Mouse (Mus musculus) liver, adult 2 months (tissue): ENCODE results near the gene Fryl.

Experiments
- CTCF ChIP-seq: fragments of 200-500 bp; IDR thresholded peaks from 2 replicates; pipeline ENCODE4 v1.5.1; 2011; ENCODE audit warnings: low read depth, low read length, control low read depth
- POLR2A ChIP-seq: fragments of 200-500 bp; IDR thresholded peaks from 2 replicates; pipeline ENCODE4 v1.6.1; 2011; ENCODE audit warnings: low read length, control low read depth; ENCODE audit not compliant: insufficient read depth; ENCODE audit errors: extremely low read depth

DNA sequence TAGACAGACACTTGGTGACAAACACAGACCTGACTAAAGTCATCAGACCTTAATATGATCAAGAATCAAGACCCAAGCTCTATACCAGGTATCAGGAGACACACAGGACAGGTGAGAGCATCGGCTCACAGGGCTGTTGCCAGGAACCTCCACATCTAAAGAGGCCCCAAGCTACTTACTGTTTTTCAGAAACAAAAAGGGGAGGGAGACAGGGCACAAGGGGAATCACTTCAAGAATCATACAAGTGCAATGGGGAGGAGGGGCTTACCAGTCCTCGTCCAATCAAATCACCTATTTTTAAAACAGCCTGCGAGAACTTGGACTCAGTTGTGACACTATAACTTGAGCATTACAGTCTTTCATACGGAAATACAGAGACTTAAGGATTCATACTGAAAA, 38.4 kb downstream of the Fryl start:
- TF ChIP-seq POLR2A (no peak), CTCF (no peak)
